Mouse (Mus musculus): Measurements from ENCODE around the gene Gse1. TPM values are rescaled to one million over a fixed set of nuclear protein-coding genes. Genes with fewer than 3 reads are reported as not detected.

The Gse1 gene
- polyA plus RNA-seq, 1 experiment: 14.8 TPM

DNA sequence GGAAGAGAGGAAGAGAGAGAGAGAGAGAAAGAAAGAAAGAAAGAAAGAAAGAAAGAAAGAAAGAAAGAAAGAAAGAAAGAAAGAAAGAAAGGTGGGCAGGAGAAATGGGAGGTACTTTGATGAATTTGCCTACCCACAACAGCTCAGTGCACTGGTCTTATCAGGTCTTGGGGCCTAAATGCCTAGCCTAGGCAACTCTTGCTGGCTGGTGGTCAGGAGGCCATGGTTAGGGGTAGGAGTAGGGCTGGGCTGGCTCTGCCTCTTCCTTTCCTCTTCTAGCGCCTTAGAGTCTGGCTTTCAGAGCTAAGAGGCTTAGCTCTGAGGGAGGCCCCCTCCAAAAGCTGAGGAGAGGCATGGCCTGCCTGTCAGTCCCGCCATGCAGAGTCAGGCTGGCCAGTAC lies 395.4 kb downstream of the Gse1 start:
- TF ChIP-seq POLR2A (IDR thresholded peaks at IDR 0.05; ENCODE audit: low read depth, low read length) (no peak), CTCF (conservative IDR thresholded peaks at IDR 0.05; ENCODE audit: insufficient read depth, insufficient read length, low read depth, low read length) (no peak)
- H3K4me1 ChIP-seq (ENCODE audit: control insufficient read depth, insufficient read depth, low read length): no peaks in the 10 kb centered on the region
- H3K4me3 ChIP-seq (ENCODE audit: insufficient read depth, low read depth, low read length): no peak overlapping the region
- no peak overlapping the region for H3K27ac ChIP-seq (ENCODE audit: insufficient read depth, low read depth, low read length)
- WGBS: 79% methylated on average over 2 of the region's 2 CpGs
- no peaks in the 10 kb centered on the region for H3K36me3 ChIP-seq (ENCODE audit: control insufficient read depth, insufficient read depth, low read length)
- H3K27me3 ChIP-seq (replicated peaks; ENCODE audit: control insufficient read depth, insufficient read depth, low read length): no peaks in the 10 kb centered on the region
- DNase-seq: no peak

DNA sequence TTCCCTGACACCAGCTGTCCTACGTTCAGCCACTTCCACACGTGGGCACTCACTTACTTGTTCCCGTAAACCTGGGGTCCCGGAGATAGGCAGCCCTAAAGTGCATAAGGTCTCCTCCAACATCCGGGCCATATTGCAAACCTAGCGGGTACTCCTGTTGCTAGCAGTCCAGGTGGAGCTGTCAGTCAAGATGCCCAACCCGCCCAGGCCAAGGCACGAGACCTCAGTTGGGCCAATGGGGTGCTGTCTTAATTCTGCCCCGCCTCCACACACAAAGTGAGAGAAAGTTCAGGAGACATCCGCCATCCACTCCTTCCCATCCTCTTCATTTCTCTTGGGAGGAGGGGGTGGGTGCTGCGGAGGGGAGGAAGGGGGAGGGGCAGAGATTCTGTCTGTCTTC lies 398.2 kb downstream of the Gse1 start:
- Histone ChIP-seq H3K27me3 (replicated peaks; ENCODE audit: control insufficient read depth, insufficient read depth, low read length) (no peaks in the 10 kb centered on the region), H3K36me3 (ENCODE audit: control insufficient read depth, insufficient read depth, low read length) (no peaks in the 10 kb centered on the region), H3K4me1 (ENCODE audit: control insufficient read depth, insufficient read depth, low read length) (no peaks in the 10 kb centered on the region), H3K4me3 (ENCODE audit: insufficient read depth, low read depth, low read length) (no peak overlapping the region), H3K27ac (ENCODE audit: insufficient read depth, low read depth, low read length) (no peak overlapping the region)
- WGBS: 85% methylated on average over 11 of the region's 11 CpGs
- no peak for DNase-seq
- TF ChIP-seq POLR2A (IDR thresholded peaks at IDR 0.05; ENCODE audit: low read depth, low read length): no peak
- no peak for TF ChIP-seq CTCF (conservative IDR thresholded peaks at IDR 0.05; ENCODE audit: insufficient read depth, insufficient read length, low read depth, low read length)

DNA sequence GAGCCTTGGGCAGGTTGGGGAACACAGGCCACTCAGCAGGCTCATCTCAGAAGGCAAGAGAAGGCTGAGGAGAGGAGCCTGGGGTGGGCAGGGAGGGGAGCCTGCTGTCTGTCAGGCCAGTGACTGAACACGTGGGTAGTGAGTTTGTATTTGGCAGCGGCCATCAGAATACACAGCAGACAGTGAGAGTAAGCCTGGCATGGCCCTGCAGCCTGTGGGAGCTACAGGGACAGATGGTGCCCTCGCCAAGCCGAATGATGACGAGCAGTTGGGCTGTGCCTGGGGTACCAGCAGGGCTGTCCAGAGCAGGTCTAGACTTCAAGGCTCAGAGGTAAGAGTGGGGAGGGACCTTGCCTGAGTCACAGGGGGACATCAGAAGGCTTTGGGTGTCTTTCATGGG lies 399.0 kb downstream of the Gse1 start:
- WGBS: 89% methylated on average over 5 of the region's 5 CpGs

DNA sequence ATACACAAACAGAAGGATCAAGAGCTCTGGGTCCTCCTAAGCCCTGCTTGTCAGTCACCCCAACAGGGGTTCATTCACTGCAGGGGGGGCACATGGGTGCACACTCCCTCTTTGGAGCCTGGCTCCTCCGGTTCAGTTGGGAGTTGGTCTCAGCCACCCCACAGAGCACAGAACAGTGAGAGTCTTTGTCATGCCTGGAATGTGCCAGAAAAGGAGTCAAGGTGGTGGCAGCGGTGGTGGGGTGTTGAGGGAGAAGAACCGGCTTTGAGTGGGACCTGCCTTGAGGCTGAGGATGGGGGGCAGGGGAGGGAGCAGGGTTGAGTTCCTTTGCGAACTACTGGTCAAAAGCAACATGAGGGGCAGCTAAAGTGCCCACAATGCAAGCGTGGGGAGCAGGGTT lies 401.8 kb downstream of the Gse1 start:
- no peak for TF ChIP-seq CTCF (conservative IDR thresholded peaks at IDR 0.05; ENCODE audit: insufficient read depth, insufficient read length, low read depth, low read length)
- no peak for TF ChIP-seq POLR2A (IDR thresholded peaks at IDR 0.05; ENCODE audit: low read depth, low read length)
- H3K27ac ChIP-seq (ENCODE audit: insufficient read depth, low read depth, low read length): no peak overlapping the region
- no peaks in the 10 kb centered on the region for H3K36me3 ChIP-seq (ENCODE audit: control insufficient read depth, insufficient read depth, low read length)
- H3K4me3 ChIP-seq (ENCODE audit: insufficient read depth, low read depth, low read length): no peak overlapping the region
- H3K27me3 ChIP-seq (replicated peaks; ENCODE audit: control insufficient read depth, insufficient read depth, low read length): no peaks in the 10 kb centered on the region
- H3K4me1 ChIP-seq (ENCODE audit: control insufficient read depth, insufficient read depth, low read length): no peaks in the 10 kb centered on the region
- 71% methylated on average over 5 of the region's 5 CpGs for WGBS
- DNase-seq: no peak

More for the DNA sequence above, 399.0 kb downstream of the Gse1 start:
- H3K4me1 ChIP-seq (ENCODE audit: control insufficient read depth, insufficient read depth, low read length): no peaks in the 10 kb centered on the region
- TF ChIP-seq POLR2A (IDR thresholded peaks at IDR 0.05; ENCODE audit: low read depth, low read length) (no peak), CTCF (conservative IDR thresholded peaks at IDR 0.05; ENCODE audit: insufficient read depth, insufficient read length, low read depth, low read length) (no peak)
- no peaks in the 10 kb centered on the region for H3K36me3 ChIP-seq (ENCODE audit: control insufficient read depth, insufficient read depth, low read length)
- no peak overlapping the region for H3K4me3 ChIP-seq (ENCODE audit: insufficient read depth, low read depth, low read length)
- H3K27me3 ChIP-seq (replicated peaks; ENCODE audit: control insufficient read depth, insufficient read depth, low read length): no peaks in the 10 kb centered on the region
- no peak overlapping the region for H3K27ac ChIP-seq (ENCODE audit: insufficient read depth, low read depth, low read length)
- DNase-seq: no peak

DNA sequence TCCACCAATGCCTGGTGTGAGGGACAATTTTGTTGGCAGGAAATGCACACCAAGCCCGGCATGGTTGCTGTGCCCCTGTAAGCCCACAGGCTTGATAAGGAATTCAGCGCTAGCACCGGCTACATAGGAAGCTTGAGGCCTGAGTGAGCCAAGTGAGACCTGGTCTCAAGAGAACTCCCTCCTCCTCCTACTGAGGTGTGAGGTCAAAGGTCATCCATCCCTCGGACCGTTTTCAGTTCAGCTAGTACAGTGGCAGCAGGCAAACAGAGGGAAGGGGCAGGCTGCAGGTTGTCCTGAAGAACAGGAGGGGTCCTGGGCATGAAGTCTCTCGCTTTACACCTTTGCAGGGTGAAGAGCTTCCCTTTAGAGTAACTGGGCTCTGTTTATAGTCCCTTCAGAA lies 402.6 kb downstream of the Gse1 start:
- no peaks in the 10 kb centered on the region for H3K36me3 ChIP-seq (ENCODE audit: control insufficient read depth, insufficient read depth, low read length)
- no peaks in the 10 kb centered on the region for H3K4me1 ChIP-seq (ENCODE audit: control insufficient read depth, insufficient read depth, low read length)
- no peaks in the 10 kb centered on the region for H3K27me3 ChIP-seq (replicated peaks; ENCODE audit: control insufficient read depth, insufficient read depth, low read length)
- WGBS: 61% methylated on average over 6 of the region's 6 CpGs
- no peak overlapping the region for H3K27ac ChIP-seq (ENCODE audit: insufficient read depth, low read depth, low read length)
- no peak overlapping the region for H3K4me3 ChIP-seq (ENCODE audit: insufficient read depth, low read depth, low read length)
- TF ChIP-seq CTCF (conservative IDR thresholded peaks at IDR 0.05; ENCODE audit: insufficient read depth, insufficient read length, low read depth, low read length) (no peak), POLR2A (IDR thresholded peaks at IDR 0.05; ENCODE audit: low read depth, low read length) (no peak)
- DNase-seq: no peak

Other genes starting within 250 kb of the Gse1 start
- gene Crispld2, start 236.0 kb upstream of the Gse1 start, polyA plus RNA-seq (2012; rRNA removed): 16.7 and 19.7 TPM in 2 replicates
- gene Zdhhc7, start 127.0 kb upstream of the Gse1 start, polyA plus RNA-seq (2012; rRNA removed): 58.7 and 68.2 TPM in 2 replicates
- 8.4 and 8.8 TPM in 2 replicates for gene 6430548M08Rik, start 114.3 kb upstream of the Gse1 start, polyA plus RNA-seq (2012; rRNA removed)
- gene Fam92b, start 51.0 kb upstream of the Gse1 start, polyA plus RNA-seq (2012; rRNA removed): not detected in 2 replicates

Data from kidney, adult 2 months (tissue).